Mouse (Mus musculus) left cerebral cortex, postnatal 10 days (tissue): ENCODE results near the gene Col2a1. TPM values are rescaled to one million over a fixed set of nuclear protein-coding genes. Genes with fewer than 3 reads are reported as not detected.

Experiments
- DNase-seq, 2 experiments: peaks; one replicate each; pipeline ENCODE4 v3.0.0; 2021 to 2022; ENCODE audit warnings: low spot score in 2 of 2, mixed read lengths in 1 of 2; ENCODE audit errors: extremely low spot score in 1 of 2
- intact Hi-C: fragments of 180-260 bp; cut with DNase I; formaldehyde crosslinking; loops from one replicate; pipeline ENCODE4 v1.15.1; 2025
- total RNA-seq, 2 experiments: library from RNA; stranded (reverse); gene quantifications; 2 replicates each; pipeline ENCODE4 v1.2.3; 2021

The Col2a1 gene
- total RNA-seq, 2 experiments from 2014 or later = 0.63 to 1.1 TPM

DNA sequence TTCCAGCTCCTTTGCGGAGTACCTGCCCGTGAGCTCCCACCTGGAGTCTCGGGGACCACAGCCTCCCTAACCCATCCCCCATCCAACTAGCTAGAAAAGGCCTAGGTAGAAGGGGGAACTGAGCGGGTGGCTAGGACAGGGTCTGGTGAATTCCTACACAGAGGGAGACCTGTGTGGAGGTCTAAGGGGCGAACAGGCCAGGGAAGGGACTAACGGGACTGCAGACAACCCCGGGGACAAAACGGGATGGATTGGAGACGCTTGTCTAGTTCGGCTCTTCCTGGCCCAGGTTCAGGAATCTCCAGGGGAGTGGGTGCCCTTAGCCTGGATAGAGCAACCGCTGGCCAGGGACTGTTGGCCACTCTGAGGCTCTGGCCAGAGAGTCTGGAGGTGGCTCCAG lies 686 bp upstream of the Col2a1 start:
- intact Hi-C loops = no loop called here
- no peak for DNase-seq

DNA sequence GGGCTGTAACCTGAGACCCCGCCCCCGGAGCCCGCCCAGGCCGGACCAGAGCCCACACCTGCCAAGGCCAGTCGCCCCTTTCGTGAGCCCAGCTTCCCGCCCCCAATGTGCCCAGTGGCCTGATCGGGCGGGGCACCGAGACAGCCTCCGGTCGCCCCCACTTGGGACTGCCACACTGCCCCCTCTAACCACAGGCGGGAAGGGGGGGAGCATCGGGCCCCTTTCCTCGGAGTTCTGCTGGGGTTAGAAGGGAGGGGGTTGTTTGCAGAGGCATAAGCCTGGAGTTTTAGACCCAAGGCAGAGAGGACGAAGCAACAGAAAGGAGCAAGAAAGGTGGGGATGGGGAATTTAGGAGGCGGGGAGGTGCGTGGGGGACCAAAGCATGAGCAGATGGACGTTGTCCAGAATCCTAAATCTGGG lies 255 bp upstream of the Col2a1 start:
- no peak for DNase-seq
- intact Hi-C loops = no loop called here

DNA sequence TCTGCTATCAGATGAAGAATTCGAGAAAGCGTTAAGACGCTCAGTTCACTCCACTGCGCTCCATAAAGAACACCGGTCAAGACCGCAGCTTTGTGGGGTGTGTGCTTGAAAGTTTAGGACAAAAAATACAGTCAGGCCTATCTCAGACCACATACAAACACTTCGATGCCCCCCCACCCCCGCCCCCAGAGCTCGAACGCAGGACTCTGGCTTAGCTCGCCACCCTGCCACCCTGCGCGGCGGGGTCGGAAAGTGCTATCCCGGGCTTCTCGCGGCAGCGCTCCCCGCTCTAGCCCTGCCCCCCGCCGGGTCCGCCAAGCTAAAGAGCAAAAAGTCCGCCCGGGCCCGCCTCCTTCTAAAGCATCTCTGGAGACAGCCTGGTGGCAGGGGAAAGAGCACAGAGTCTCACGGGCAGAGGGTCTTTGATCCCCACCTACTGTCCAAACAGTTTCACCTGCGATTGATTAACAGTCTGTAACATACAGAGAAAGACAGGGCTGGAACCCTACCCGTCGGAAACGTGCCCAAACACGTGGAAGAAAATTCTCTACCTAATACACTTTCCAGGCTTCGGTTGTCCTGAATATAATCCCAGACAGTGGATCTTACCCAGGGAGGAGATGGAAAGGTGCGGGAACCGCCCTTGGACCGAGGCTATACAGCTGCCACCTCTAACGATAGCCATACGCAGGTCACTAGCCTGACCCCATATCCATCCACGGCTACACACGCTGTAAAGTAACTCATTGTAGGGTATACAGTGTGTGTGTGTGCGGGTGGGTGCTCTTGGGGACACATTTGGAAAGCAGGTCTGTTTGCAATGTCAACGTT lies 1.3 kb downstream of the Col2a1 start:
- intact Hi-C loops = no loop called here
- DNase-seq = peak in 1 of 2 experiments; percentile 58

DNA sequence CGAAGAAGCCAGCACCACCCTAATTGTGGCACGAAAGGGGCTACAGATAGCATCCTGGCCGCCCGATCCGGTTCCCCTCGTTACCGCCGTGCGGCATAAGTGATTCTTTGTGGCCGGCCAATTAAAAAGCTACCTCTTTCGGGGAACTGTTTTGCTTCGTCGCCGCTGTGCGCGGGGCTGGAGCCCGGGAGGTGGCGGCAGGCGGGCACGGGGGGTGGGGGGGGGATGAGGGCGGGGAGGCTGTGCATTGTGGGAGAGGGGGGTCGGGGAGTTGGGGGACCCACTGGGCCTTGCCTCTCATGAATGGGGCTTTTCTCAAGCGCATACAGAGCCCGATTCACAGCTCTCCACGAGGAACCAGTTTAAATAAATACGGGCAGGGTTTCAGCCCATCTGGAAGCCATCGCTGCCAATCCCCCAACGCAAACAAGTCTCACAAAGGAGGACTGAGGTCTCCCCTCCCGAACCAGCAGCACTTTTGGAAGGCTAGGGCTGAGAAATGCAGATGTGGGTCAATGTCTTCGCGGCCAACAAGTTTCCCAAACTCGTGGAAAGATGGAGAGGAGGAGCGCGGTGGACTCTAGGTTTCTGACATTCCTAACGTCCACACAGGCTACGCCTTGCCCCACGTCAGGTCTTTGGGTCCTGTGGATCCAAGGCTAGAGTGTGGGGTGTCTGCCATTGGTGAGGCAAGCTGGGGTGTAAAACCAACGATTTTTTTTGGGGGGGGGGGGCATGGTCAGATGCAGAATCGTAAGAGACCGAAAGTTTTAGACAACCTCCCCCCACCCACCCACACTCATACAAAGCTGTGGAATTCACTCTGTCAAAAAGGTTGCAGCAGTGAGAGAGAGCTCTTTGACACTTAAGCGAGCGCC lies 2.1 kb downstream of the Col2a1 start:
- DNase-seq = peak in 1 of 2 experiments; percentile 35
- intact Hi-C loops = no loop called here

DNA sequence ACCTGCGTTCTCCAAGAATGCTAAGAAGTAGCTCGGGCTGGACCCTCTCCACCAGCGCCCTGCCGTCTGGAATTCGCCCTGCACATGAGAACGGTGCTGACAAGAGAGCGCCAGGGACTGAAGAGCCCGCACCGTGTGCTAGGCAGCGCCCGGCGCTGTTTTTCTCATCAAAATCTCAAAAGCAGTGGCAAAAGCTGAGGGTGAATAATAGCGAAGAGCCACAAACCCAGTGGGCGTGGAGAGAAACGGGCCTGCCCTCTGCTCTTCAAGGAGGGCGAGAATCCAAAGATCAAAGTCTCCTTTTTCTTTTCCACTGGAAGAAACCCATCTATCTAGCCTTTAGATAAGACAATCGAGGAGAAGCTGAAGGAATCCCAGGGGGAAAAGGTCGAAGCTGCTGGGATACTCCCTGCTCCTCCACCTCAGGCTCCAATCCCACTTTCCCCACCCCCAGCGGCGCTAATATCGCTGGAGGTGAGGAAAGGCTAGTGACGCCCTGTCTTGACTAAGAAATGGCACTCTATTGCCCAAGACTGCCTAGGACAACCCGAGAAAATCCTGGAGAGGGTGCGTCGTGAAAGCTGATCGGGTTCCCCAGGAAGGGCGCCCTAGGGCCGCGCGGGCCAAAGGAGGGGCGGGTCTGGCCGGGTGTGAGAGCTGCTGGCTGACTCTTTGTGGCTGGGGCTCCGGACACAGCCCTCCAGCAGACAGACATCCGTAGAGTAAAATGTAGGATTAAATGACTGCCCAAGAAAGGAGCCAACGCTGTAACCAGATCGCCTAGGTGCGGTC lies 3.0 kb downstream of the Col2a1 start:
- DNase-seq = no peak

DNA sequence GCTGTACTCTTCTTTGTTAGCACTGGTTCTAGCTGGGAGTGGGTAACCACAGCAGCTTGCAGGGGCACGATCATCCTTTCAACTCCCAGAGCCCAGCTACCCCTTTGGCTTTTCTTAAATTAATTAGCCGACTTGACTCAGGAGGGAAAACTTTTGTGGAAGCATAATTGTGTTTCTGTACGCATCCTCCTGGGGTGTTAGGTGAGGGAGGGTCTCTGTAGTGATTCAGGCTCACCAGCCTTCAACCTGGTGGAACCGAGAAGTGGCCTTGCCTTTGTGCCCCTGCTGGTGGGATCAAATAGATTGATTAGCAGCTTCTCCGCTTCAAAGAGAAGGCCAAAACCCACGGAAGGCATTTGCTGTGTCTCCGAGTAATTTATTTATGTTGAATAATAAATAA lies 4.5 kb downstream of the Col2a1 start:
- no peak for DNase-seq
- intact Hi-C loops = no loop called here

More for the DNA sequence above, 3.0 kb downstream of the Col2a1 start:
- intact Hi-C loops = no loop called here

DNA sequence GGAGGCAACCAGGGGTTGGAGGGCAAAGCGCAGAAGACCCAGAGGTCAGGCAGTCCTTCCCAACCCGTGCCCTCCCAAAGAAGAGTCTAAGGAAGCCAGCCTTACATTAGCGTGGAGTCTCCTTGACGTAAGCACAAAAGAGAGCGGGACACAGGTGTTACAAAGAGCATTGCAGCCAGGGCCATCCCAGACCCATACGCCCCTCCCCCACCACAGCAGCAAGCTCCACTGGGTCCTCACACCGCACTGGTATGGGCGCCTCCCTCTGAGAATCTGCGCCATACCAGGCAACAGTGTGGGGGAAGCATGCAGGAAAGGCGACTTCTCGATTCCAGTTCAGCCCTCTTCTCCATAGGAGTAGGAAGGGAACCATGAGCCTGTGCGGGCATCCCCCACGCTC lies 4.9 kb downstream of the Col2a1 start:
- DNase-seq = no peak
- intact Hi-C loops = no loop called here

DNA sequence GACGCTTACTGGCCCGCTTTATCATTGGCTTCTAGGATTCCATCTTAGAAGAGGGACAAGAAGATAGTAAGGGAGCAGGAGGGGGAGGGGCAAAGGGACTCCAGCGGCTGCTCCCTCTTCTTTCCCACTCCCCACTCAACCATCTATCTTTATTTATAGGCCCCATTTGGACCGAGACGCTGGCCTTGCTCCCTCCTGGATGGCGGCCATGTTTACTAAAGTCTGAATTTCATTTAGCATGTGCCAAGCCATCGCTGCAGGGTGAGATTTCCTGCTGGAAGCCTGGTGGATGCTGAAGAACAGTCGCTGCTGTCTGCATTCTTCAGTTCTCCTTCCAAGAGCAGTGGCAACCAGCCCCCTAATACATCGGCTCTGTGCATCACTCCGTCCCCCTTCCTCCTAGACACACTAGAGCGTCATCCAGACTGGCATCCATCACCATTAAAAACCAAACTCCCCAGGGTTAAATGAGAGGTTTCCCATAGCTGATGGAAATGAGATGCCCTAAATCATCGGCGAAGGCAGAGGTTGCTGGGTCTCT lies 7.7 kb downstream of the Col2a1 start:
- peak; percentile 61 to 73 for DNase-seq
- intact Hi-C loops = no loop called here

DNA sequence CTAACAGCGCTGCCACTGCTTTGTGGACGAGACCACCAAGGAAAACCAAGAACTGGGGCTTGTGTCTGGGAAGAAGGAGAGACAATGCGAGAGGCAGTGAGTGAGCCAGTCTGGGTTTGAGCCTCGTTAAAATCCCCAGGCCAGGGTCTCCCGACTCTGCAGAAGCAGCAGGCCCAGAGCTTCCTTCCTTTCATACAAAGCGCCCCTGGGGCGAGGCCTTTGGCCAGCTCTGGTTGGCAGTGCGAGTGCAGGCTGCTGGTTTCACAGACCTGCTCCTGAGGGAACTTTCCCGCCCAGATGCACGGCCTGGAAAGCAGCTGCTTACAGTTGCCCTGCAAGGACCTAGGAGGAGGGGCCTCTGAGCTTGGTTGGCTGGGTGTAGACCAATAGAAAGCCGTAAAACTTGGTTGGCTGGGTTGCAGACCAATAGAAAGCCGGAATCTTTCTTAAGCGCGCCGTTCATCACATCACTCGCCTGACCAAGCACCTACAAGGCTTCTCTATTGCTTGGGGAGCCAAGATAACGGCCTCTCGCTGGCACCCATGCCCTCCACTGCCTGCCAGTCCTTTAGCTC lies 11.7 kb downstream of the Col2a1 start:
- peak; percentile 88 for DNase-seq
- intact Hi-C loops = no loop called here

DNA sequence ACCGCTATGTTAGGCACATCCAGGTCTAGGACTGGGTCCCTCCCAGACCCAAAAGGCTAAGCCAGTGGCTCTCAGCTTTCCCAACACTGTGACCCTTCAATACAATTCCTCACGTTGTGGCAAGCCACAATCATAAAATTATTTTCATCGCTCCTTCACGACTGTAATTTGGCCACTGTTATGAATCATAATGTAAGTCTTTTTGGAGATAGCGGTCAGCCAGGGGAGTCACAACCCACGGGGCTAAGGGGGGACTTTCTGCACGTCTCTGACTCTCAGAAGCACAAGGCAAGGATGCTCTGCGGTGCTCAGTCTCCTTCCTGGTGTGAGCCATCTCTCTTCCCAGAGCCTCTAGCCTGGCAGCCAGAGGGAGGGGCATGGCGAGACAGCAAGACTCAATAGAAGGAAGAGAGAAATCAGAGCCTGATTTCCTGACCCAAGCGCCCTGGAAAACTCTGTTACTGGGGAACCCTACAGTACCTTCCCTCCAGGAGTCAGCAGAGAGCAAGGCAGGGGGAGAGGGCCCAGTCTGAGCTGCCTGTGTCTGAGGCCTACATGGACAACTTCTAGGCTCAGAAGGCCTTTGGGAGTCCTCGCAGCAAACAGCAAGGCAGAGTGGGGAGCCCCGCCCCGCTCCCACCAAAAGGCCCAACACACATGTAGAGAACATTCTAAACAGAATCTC lies 12.3 kb downstream of the Col2a1 start:
- intact Hi-C loops = no loop called here
- DNase-seq = no peak

DNA sequence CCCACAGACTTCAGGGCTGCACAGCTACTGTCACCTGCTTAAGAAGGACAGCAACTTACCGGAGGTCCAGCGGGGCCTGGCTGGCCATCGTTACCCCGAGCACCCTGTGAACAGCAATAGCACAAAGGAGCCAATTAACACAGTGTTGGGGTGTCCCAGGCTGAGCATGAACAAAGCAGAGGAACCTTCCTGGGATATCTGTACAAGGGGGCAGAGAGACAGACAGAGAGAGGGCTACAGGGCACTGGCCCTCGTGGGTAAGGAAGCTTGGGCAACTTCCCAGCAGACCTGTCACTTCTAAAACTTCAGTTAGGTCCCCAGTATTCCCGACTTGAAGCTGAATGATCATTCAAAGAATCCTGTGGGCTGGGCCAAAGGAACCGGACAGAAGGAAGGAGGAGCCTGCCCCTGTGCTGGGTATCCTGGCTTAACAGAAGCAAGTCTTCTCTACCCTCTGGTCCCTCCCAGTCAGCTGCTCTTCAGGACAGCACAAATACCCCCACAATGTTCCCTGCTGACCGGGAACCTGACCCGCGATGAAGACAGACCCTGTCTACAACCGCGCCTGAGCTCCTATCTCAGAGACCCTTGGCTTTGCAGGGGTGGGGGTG lies 13.1 kb downstream of the Col2a1 start:
- intact Hi-C loops = no loop called here
- no peak for DNase-seq

DNA sequence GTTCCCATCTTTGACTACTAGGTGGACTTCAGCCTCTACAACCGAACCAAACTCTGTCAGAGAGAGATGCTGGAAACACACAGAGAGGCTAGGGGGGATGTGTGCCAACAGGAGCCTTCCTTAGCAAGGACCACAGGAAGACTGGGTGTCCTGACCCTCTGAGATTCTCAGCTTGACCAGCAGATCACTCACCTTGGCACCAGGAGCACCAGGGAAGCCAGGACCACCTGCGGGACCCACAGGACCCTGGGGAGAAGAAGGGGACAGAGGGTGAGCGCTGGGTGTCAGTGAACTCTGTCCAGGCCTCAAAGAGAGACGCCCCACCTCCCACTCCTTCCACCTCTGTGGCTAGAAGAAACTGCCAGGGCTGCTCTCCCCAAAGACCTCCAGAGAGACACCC lies 13.8 kb downstream of the Col2a1 start:
- intact Hi-C loops = no loop called here
- no peak for DNase-seq

DNA sequence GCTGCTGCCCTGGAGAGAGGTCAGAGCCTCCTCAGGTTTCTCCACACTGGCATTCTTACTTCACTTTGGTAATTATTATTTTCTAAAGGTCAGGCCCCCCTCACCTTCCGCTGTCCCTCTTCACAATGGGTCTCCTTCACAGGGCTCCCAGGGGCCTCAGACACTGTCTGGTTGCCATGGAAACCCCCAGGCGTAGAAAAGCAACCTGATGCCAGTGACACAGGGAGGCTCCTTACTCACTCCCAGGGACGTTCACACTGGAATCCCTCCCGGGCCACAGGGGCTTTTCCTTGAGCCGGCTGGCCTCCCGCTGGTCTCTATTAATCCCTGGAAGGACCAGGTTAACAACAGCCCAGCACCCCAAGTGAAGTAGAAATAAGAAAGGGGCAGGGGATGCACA lies 14.4 kb downstream of the Col2a1 start:
- no peak for DNase-seq
- intact Hi-C loops = no loop called here

DNA sequence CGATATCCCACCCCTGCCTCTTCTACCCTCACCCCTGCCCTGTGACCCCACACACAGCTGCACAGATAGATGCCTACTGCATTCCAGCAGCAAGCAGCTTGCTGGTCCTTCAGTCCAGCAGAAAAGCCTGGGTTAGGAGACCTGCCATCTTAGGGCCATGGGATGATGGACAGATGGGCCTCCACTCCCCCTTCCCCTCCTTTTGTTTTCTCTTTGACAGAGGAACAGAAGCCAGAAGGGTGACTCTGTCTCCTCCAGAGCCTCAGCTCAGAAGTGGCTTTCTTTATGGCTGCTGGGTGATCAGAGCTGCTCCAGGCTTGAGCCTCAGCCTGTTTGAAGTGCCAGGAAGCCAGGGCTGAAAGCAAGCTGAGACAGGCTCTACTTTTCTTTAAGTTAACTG lies 15.0 kb downstream of the Col2a1 start:
- DNase-seq = no peak
- intact Hi-C loops = no loop called here

DNA sequence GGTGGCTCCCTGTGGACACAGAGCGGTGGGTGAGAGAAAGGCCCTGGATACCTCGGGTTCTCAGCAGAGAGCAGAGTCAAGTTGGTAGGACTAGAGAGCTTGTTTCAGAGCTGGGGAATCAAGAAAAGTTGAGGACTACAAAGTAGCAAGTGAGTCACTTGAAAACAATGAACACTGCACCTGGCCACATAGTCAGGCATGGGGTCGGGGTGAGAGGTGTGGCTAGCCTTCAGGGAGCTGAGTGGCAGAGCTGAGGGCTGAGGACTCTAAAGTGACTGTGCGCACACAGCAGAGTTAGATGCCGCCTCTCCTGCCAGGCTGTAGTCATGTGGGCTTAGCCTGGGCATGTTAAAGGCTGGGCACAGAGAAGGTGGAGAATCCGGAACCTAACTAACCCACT lies 22.9 kb downstream of the Col2a1 start:
- intact Hi-C loops = no loop called here
- DNase-seq = peak in 1 of 2 experiments; percentile 11

DNA sequence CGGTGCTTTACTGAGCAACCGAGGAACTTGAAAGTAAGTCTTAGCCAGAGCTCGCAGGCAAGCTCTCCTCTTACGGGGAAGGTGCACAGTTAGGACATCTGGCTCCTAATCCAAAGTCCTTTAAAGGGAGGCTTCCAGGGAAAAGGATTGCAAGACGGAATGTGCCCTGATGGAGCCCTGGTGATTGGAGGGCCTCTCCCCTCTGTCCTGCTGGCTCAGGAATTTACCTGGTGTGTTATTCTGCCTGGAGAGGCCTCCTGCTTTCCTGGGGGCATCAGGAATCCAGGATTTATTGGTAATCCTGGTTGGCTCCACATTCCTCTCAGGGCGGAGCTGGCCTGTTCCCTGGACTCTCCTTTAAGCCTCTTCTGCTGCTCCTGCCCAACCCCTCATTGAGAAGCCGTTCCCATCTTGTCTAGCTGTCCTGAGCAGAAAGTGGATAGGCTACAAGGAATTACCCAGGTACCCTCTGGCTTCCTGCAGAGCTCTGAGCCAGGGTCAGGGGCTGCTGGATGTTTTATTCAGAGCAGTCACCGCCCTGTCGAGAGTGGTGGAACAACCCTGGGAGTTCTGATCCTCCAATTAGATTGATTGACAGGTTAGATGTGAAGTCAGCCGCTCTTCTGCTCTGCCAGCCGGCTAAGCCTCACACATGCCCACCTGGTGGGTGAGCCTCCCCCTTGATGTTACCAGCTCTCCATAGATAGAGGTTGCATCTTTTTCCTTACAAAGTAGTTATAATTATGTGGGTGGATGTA lies 31.1 kb downstream of the Col2a1 start:
- intact Hi-C loops = no loop called here
- no peak for DNase-seq

DNA sequence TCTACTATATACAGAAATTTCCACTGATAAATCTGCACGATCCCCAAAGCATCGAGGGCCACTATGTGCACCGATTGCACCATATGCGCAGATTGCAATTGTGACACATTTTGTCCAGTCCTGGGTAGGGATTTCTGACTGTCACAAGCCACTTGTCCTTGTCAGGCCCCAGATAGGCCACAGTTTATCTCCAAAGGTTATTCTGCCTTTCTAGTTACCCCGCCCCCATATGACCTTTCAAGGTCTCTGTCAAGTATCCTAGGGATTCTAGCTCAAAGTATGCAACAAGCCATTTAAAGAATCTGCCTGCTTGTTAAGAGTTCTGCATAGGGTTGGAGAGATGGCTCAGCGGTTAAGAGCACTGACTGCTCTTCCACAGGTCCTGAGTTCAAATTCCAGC lies 31.9 kb downstream of the Col2a1 start:
- intact Hi-C loops = no loop called here
- DNase-seq = peak in 1 of 2 experiments; percentile 2
